Mouse (Mus musculus) liver, embryonic 18 days (tissue): ENCODE measurements around the gene Pef1. TPM values are rescaled to one million over a fixed set of nuclear protein-coding genes. Genes with fewer than 3 reads are reported as not detected.

Experiments used
- polyA plus RNA-seq: library from polyadenylated mRNA; depleted of rRNA; stranded (reverse); fragments of >200 nt; gene quantifications from 2 replicates; pipeline ENCODE4 v1.2.3, GENCODE M21; 2012; rRNA removed

The Pef1 gene
- 23.9 and 25.7 TPM in 2 replicates for polyA plus RNA-seq

GRCm38 (mm10) chr4:130102111-130102651 is at the start of gene Pef1:
Pef1 (plus strand) TSS chr4:130102558.

GRCm38 (mm10) chr4:130139214-130139492 is 36.8 kb downstream of the Pef1 start, which contains the start of gene Hcrtr1:
Hcrtr1 (minus strand) TSS chr4:130139359.

GRCm38 (mm10) chr4:130175072-130175711 is 72.8 kb downstream of the Pef1 start, which contains the start of gene Tinagl1:
Tinagl1 (minus strand) TSS chr4:130175122.

Other genes starting within 250 kb of the Pef1 start
- 0.01 TPM in 2 replicates for gene Spocd1, start 173.3 kb upstream of the Pef1 start, polyA plus RNA-seq
- gene Adgrb2, start 117.7 kb upstream of the Pef1 start, polyA plus RNA-seq = 0.12 and 0.13 TPM in 2 replicates
- 4.1 and 4.4 TPM in 2 replicates for gene Col16a1, start 54.7 kb upstream of the Pef1 start, polyA plus RNA-seq
- 0.08 and 0.12 TPM in 2 replicates for gene Hcrtr1, start 36.8 kb downstream of the Pef1 start, polyA plus RNA-seq
- 26.1 and 27.1 TPM in 2 replicates for gene Tinagl1, start 72.6 kb downstream of the Pef1 start, polyA plus RNA-seq
- not detected in 2 replicates for gene Gm853, start 119.8 kb downstream of the Pef1 start, polyA plus RNA-seq
- 1.8 and 3.1 TPM in 2 replicates for gene Serinc2, start 176.6 kb downstream of the Pef1 start, polyA plus RNA-seq
- 0.63 and 0.95 TPM in 2 replicates for gene Fabp3, start 206.0 kb downstream of the Pef1 start, polyA plus RNA-seq
- gene Gm10570, start 206.1 kb downstream of the Pef1 start, polyA plus RNA-seq = not detected in 2 replicates